Mouse (Mus musculus): ENCODE measurements around the gene Slc35f3. TPM values are rescaled to one million over a fixed set of nuclear protein-coding genes. Genes with fewer than 3 reads are reported as not detected.
"Not testable (repeated sequence)": the region's sequence is repeated elsewhere in the genome, so short reads cannot be mapped to it uniquely, and the experiment has no call there.

Gene Slc35f3
- polyA plus RNA-seq, 1 experiment = not detected

DNA sequence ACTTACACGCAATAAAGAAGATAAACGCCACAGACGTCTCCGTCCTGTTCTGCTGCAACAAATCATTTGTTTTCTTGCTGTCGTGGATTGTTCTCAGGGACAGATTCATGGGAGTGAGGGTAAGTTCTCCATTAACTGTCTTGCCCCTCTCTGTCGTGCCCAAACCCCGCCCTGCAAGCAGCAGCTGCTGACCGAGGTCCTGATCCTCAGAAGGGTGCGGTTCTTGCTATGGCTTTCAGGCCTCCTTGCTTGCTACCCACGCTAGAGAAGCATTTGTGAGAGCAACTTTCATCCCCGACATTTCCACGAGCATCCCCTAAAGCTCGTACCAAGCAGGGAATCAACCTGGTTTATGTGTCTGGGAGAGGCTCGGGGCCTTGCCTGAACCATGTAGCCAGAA lies 83.9 kb downstream of the Slc35f3 start:
- TF ChIP-seq FLI1 (IDR thresholded peaks at IDR 0.05; ENCODE audit: low read length) (no peak), GATA1 (IDR thresholded peaks at IDR 0.05; ENCODE audit: borderline replicate concordance, low read length) (no peak)
- Histone ChIP-seq H3K4me1 (no peaks in the 10 kb centered on the region), H3K36me3 (replicated peaks; ENCODE audit: low read length) (no peaks in the 10 kb centered on the region), H3K27me3 (replicated peaks) (peaks cover 12% of the 10 kb centered on the region), H3K9me3 (no peaks in the 10 kb centered on the region), H3K4me3 (replicated peaks) (no peak overlapping the region)

GRCm38 (mm10) chr8:126382749-126383148 lies 84.4 kb downstream of the Slc35f3 start:
- TF ChIP-seq FLI1 (IDR thresholded peaks at IDR 0.05; ENCODE audit: low read length) = no peak
- no peak for TF ChIP-seq GATA1 (IDR thresholded peaks at IDR 0.05; ENCODE audit: borderline replicate concordance, low read length)
- Histone ChIP-seq H3K27me3 (replicated peaks) (peaks cover 12% of the 10 kb centered on the region), H3K36me3 (replicated peaks; ENCODE audit: low read length) (no peaks in the 10 kb centered on the region), H3K9me3 (no peaks in the 10 kb centered on the region), H3K4me3 (replicated peaks) (no peak overlapping the region), H3K4me1 (no peaks in the 10 kb centered on the region)

- TF ChIP-seq FLI1 (IDR thresholded peaks at IDR 0.05; ENCODE audit: low read length) (no peak), GATA1 (IDR thresholded peaks at IDR 0.05; ENCODE audit: borderline replicate concordance, low read length) (no peak)
- H3K36me3 ChIP-seq (replicated peaks; ENCODE audit: low read length) = no peaks in the 10 kb centered on the region
- H3K4me1 ChIP-seq = no peaks in the 10 kb centered on the region
- H3K9me3 ChIP-seq = no peaks in the 10 kb centered on the region
- H3K27me3 ChIP-seq (replicated peaks) = peaks cover 4% of the 10 kb centered on the region
- H3K4me3 ChIP-seq (replicated peaks) = no peak overlapping the region
Measured at GRCm38 (mm10) chr8:126387566-126387965, 89.2 kb downstream of the Slc35f3 start.

DNA sequence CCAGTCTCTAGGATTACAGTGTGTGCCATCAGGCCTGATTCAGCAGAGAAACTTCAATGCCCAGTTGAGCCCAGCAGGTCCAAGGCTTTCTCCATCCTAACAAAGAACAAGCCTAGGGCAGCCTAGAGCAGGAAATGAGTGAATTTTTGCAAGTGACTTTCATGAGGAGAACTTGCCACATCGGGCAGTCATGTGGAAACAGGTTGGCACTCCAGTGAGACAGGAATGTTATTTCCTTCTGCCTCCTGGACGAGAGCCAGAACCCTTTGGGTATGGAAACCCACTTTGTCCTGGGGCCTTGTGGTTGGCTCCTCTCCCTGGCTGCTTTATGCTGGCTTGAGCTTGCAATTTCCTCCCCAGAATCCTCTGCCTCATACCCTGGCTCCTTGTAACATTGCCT lies 93.2 kb downstream of the Slc35f3 start:
- Histone ChIP-seq H3K9me3 (no peaks in the 10 kb centered on the region), H3K4me3 (replicated peaks) (no peak overlapping the region), H3K4me1 (no peaks in the 10 kb centered on the region), H3K27me3 (replicated peaks) (peaks cover 4% of the 10 kb centered on the region), H3K36me3 (replicated peaks; ENCODE audit: low read length) (no peaks in the 10 kb centered on the region)
- TF ChIP-seq FLI1 (IDR thresholded peaks at IDR 0.05; ENCODE audit: low read length) (no peak), GATA1 (IDR thresholded peaks at IDR 0.05; ENCODE audit: borderline replicate concordance, low read length) (no peak)

DNA sequence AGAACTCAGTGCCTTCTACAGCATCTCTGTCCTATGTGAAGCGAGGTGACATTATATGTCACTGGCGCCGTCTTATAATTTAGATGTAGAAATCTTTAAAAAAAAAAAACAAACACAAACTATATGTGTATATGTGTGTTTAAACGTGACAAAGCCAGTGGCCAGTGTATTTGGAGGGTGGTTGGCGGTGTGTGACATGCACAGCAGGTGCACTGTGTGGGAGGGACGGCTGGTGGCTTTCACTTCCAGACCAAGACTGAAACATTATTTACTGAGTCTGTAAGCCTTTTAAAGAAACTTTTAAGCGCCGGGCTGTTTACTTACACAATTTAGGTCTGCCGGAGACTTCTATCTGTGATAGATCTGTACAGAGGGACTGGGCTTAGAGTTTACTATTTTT lies 97.0 kb downstream of the Slc35f3 start:
- Histone ChIP-seq H3K36me3 (replicated peaks; ENCODE audit: low read length) (no peaks in the 10 kb centered on the region), H3K27me3 (replicated peaks) (peaks cover 4% of the 10 kb centered on the region), H3K9me3 (no peaks in the 10 kb centered on the region), H3K4me3 (replicated peaks) (no peak overlapping the region), H3K4me1 (no peaks in the 10 kb centered on the region)
- TF ChIP-seq FLI1 (IDR thresholded peaks at IDR 0.05; ENCODE audit: low read length) = no peak
- no peak for TF ChIP-seq GATA1 (IDR thresholded peaks at IDR 0.05; ENCODE audit: borderline replicate concordance, low read length)

DNA sequence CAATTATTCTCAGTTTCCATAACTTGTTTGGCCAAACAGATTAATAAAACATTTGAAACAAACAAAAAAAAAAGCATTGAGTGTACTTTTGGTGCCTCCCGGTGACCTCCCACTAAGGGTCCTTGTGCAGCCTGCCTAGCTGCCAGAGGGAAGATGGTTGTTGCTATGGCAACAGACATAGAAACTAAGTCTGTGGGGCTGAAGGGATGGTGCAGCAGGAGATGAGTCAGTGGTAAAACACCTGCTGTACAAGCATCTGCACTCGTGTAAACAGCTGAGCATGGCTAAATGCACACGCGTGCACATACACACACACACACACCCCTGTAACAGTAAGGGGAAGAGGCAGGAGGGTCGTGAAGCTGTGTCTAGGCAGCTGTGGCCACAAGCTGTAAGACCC lies 97.6 kb downstream of the Slc35f3 start:
- Histone ChIP-seq H3K9me3 (no peaks in the 10 kb centered on the region), H3K4me3 (replicated peaks) (peak overlapping the region; percentile 3), H3K36me3 (replicated peaks; ENCODE audit: low read length) (no peaks in the 10 kb centered on the region), H3K27me3 (replicated peaks) (peaks cover 4% of the 10 kb centered on the region), H3K4me1 (no peaks in the 10 kb centered on the region)
- TF ChIP-seq GATA1 (IDR thresholded peaks at IDR 0.05; ENCODE audit: borderline replicate concordance, low read length) (no peak), FLI1 (IDR thresholded peaks at IDR 0.05; ENCODE audit: low read length) (no peak)

DNA sequence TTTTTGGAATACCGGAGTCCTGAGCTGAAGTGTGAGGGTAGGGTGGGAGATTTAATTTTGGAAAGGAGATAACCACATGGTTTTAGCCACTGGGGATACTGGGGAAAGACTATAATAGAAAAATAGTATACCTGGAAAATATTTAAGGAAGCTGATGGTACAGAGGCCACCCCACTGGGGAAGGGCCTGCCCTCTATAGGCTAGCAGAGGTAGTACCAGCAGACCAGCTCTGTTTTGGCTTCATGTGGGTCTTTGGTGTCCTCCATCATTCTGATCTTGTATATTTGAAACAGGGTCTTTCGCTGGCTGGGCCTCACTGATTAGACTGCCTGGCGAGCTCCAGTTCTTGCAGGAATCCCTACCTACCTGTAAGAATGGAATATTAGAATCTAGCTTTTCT lies 100.0 kb downstream of the Slc35f3 start:
- TF ChIP-seq GATA1 (IDR thresholded peaks at IDR 0.05; ENCODE audit: borderline replicate concordance, low read length) (no peak), FLI1 (IDR thresholded peaks at IDR 0.05; ENCODE audit: low read length) (no peak)
- H3K36me3 ChIP-seq (replicated peaks; ENCODE audit: low read length) = no peaks in the 10 kb centered on the region
- no peak overlapping the region for H3K4me3 ChIP-seq (replicated peaks)

GRCm38 (mm10) chr8:126404550-126404949 lies 106.2 kb downstream of the Slc35f3 start:
- not testable (repeated sequence) for H3K27me3 ChIP-seq (replicated peaks); H3K4me3 ChIP-seq (replicated peaks); H3K36me3 ChIP-seq (replicated peaks; ENCODE audit: low read length); H3K9me3 ChIP-seq; H3K4me1 ChIP-seq

More for the DNA sequence above, 100.0 kb downstream of the Slc35f3 start:
- Histone ChIP-seq H3K4me1 (no peaks in the 10 kb centered on the region), H3K9me3 (no peaks in the 10 kb centered on the region), H3K27me3 (replicated peaks) (peaks cover 2% of the 10 kb centered on the region)

DNA sequence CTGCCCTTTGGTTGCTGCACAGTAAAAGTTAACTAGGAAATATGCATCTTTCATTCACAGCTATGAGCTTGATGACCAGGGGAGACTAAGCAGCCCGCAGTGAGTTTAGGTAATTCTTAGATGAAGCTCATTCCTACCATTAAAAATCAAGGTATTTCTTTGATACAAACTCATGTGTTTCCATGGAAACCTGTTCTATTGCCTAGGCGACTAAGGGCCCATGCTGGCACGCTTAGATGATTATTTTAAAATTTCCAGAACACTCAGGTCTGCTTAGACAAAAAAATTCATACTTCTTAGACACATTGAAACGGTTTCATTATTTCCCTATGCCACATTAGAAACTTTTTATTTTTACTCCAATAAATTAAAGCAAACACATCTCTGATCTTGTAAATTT lies 106.7 kb downstream of the Slc35f3 start:
- no peak for TF ChIP-seq GATA1 (IDR thresholded peaks at IDR 0.05; ENCODE audit: borderline replicate concordance, low read length)
- no peak for TF ChIP-seq FLI1 (IDR thresholded peaks at IDR 0.05; ENCODE audit: low read length)
- Histone ChIP-seq H3K9me3 (no peaks in the 10 kb centered on the region), H3K36me3 (replicated peaks; ENCODE audit: low read length) (no peaks in the 10 kb centered on the region), H3K4me1 (no peaks in the 10 kb centered on the region), H3K27me3 (replicated peaks) (no peaks in the 10 kb centered on the region), H3K4me3 (replicated peaks) (no peak overlapping the region)

- no peak for TF ChIP-seq GATA1 (IDR thresholded peaks at IDR 0.05; ENCODE audit: borderline replicate concordance, low read length)
- no peak for TF ChIP-seq FLI1 (IDR thresholded peaks at IDR 0.05; ENCODE audit: low read length)
- peaks cover 23% of the 10 kb centered on the region for H3K36me3 ChIP-seq (replicated peaks; ENCODE audit: low read length)
- H3K4me3 ChIP-seq (replicated peaks) = peak overlapping the region; percentile 53
- peaks cover 38% of the 10 kb centered on the region for H3K4me1 ChIP-seq
- no peaks in the 10 kb centered on the region for H3K9me3 ChIP-seq
- no peaks in the 10 kb centered on the region for H3K27me3 ChIP-seq (replicated peaks)
Measured at GRCm38 (mm10) chr8:126420834-126421233, 122.5 kb downstream of the Slc35f3 start.

All from megakaryocyte, embryonic 14.5 days (primary cell).